Mouse (Mus musculus): ENCODE measurements around the gene Col15a1.

The Col15a1 gene

GRCm38 (mm10) chr4:47303340-47303998 lies 95.5 kb downstream of the Col15a1 start:
- DNase-seq (ENCODE audit: low read depth), result no peak

- no peak for DNase-seq (ENCODE audit: low read depth)
Measured at GRCm38 (mm10) chr4:47309886-47310625, 102.1 kb downstream of the Col15a1 start.

GRCm38 (mm10) chr4:47310812-47311211 lies 102.9 kb downstream of the Col15a1 start:
- peak; percentile 74 for DNase-seq (ENCODE audit: low read depth)

GRCm38 (mm10) chr4:47311467-47311866 lies 103.5 kb downstream of the Col15a1 start:
- DNase-seq (ENCODE audit: low read depth), result no peak

- no peak for DNase-seq (ENCODE audit: low read depth)
Measured at GRCm38 (mm10) chr4:47311929-47312328, 104.0 kb downstream of the Col15a1 start.

GRCm38 (mm10) chr4:47312676-47313075 lies 104.7 kb downstream of the Col15a1 start:
- no peak for DNase-seq (ENCODE audit: low read depth)

GRCm38 (mm10) chr4:47313710-47314410 lies 105.9 kb downstream of the Col15a1 start:
- no peak for DNase-seq (ENCODE audit: low read depth)

GRCm38 (mm10) chr4:47315458-47315857 lies 107.5 kb downstream of the Col15a1 start:
- DNase-seq (ENCODE audit: low read depth), result no peak

- no peak for DNase-seq (ENCODE audit: low read depth)
Measured at GRCm38 (mm10) chr4:47316432-47316831, 108.5 kb downstream of the Col15a1 start.

- DNase-seq (ENCODE audit: low read depth), result no peak
Measured at GRCm38 (mm10) chr4:47319561-47320321, 111.8 kb downstream of the Col15a1 start.

GRCm38 (mm10) chr4:47322315-47322714 lies 114.4 kb downstream of the Col15a1 start:
- DNase-seq (ENCODE audit: low read depth), result no peak

GRCm38 (mm10) chr4:47324206-47324605 lies 116.2 kb downstream of the Col15a1 start:
- DNase-seq (ENCODE audit: low read depth), result no peak

GRCm38 (mm10) chr4:47327782-47328181 lies 119.8 kb downstream of the Col15a1 start:
- DNase-seq (ENCODE audit: low read depth), result no peak

- no peak for DNase-seq (ENCODE audit: low read depth)
Measured at GRCm38 (mm10) chr4:47329285-47329684, 121.3 kb downstream of the Col15a1 start.

- DNase-seq (ENCODE audit: low read depth), result no peak
Measured at GRCm38 (mm10) chr4:47330378-47331052, 122.6 kb downstream of the Col15a1 start.

- no peak for DNase-seq (ENCODE audit: low read depth)
Measured at GRCm38 (mm10) chr4:47332812-47333343, 124.9 kb downstream of the Col15a1 start.

GRCm38 (mm10) chr4:47333541-47333940 lies 125.6 kb downstream of the Col15a1 start:
- DNase-seq (ENCODE audit: low read depth), result no peak

- no peak for DNase-seq (ENCODE audit: low read depth)
Measured at GRCm38 (mm10) chr4:47336941-47337600, 129.1 kb downstream of the Col15a1 start.

- DNase-seq (ENCODE audit: low read depth), result no peak
Measured at GRCm38 (mm10) chr4:47342632-47343031, 134.7 kb downstream of the Col15a1 start.

- no peak for DNase-seq (ENCODE audit: low read depth)
Measured at GRCm38 (mm10) chr4:47347022-47347421, 139.1 kb downstream of the Col15a1 start.

- no peak for DNase-seq (ENCODE audit: low read depth)
Measured at GRCm38 (mm10) chr4:47349759-47350158, 141.8 kb downstream of the Col15a1 start.

Data from fibroblast of lung, adult 2 months (primary cell).